Mouse (Mus musculus) intestine, postnatal 0 days (tissue): ENCODE measurements around the gene Hdgf. TPM values are rescaled to one million over a fixed set of nuclear protein-coding genes. Genes with fewer than 3 reads are reported as not detected.

Experiments
- ATAC-seq: fragments of 200-750 bp; cut with Nextera tagmentation; 2 replicates; pipeline ENCODE4 v1.8.0; 2017; ENCODE audit warnings: mild to moderate bottlenecking, moderate TSS enrichment, moderate library complexity
- H3K27ac ChIP-seq: fragments of 300-500 bp; sonication (generic); 2 replicates; pipeline ENCODE4 v1.5.1; 2014; ENCODE audit warnings: mild to moderate bottlenecking, low read depth, low read length, moderate library complexity
- H3K27me3 ChIP-seq: fragments of 300-500 bp; sonication (generic); replicated peaks from 2 replicates; pipeline ENCODE4 v1.6.1; 2014; ENCODE audit warnings: low read length, mixed read lengths; ENCODE audit not compliant: control insufficient read depth, insufficient read depth
- H3K36me3 ChIP-seq: fragments of 300-500 bp; sonication (generic); 2 replicates; pipeline ENCODE4 v1.6.1; 2014; ENCODE audit warnings: mild to moderate bottlenecking, moderate library complexity; ENCODE audit not compliant: control insufficient read depth, insufficient read depth
- H3K4me1 ChIP-seq: fragments of 300-500 bp; sonication (generic); replicated peaks from 2 replicates; pipeline ENCODE4 v1.6.1; 2014; ENCODE audit warnings: antibody characterized with exemption, low read length, mixed read lengths; ENCODE audit not compliant: control insufficient read depth, insufficient read depth
- H3K4me2 ChIP-seq: fragments of 300-500 bp; sonication (generic); replicated peaks from 2 replicates; pipeline ENCODE4 v1.6.1; 2014; ENCODE audit warnings: low read depth, mild to moderate bottlenecking, moderate library complexity
- H3K4me3 ChIP-seq: fragments of 300-500 bp; sonication (generic); 2 replicates; pipeline ENCODE4 v1.5.1; 2014; ENCODE audit warnings: low read depth, low read length
- H3K9ac ChIP-seq: fragments of 300-500 bp; sonication (generic); 2 replicates; pipeline ENCODE4 v1.6.1; 2014; ENCODE audit warnings: mild to moderate bottlenecking, low read depth, low read length
- H3K9me3 ChIP-seq: fragments of 300-500 bp; sonication (generic); 2 replicates; pipeline ENCODE4 v1.6.1; 2016; ENCODE audit warnings: mixed run types; ENCODE audit not compliant: control insufficient read depth
- CTCF ChIP-seq: sonication (generic); IDR thresholded peaks from 2 replicates; pipeline ENCODE4 v1.5.1; 2016; ENCODE audit warnings: low read depth, mild to moderate bottlenecking, control low read depth, antibody characterized with exemption, moderate library complexity
- WGBS: fragments of 180-500 bp; shearing (Covaris S2); extraction: QIAGEN DNeasy Blood & Tissue Kit; methylation state at CpG from one replicate; pipeline ENCODE4 v1.1.7; 2014; 5-methylcytosine and 5-hydroxymethylcytosine counted together
- polyA plus RNA-seq: library from polyadenylated mRNA; unstranded; fragments of >200 nt; fragmentation: Nextera tagmentation; extraction: Ambion mirVana; gene quantifications from 2 replicates; pipeline ENCODE4 v1.2.1, GENCODE M21; 2015

Gene Hdgf
- polyA plus RNA-seq, 1 experiment from 2014 or later = 93.8 TPM

GRCm38 (mm10) chr3:87913491-87913890, 7.4 kb downstream of the Hdgf start:
- ATAC-seq = no peak
- Histone ChIP-seq H3K4me3 (no peak overlapping the region), H3K36me3 (peaks cover 42% of the 10 kb centered on the region), H3K4me1 (peaks cover 7% of the 10 kb centered on the region), H3K4me2 (no peak overlapping the region), H3K27ac (no peak overlapping the region), H3K27me3 (no peaks in the 10 kb centered on the region), H3K9me3 (no peaks in the 10 kb centered on the region), H3K9ac (no peak overlapping the region)
- TF ChIP-seq CTCF = no peak
- WGBS = 88% methylated on average over 7 of the region's 7 CpGs

GRCm38 (mm10) chr3:87913891-87914290, 7.8 kb downstream of the Hdgf start:
- Histone ChIP-seq H3K4me3 (no peak overlapping the region), H3K9ac (no peak overlapping the region), H3K27ac (no peak overlapping the region), H3K4me1 (peaks cover 5% of the 10 kb centered on the region), H3K27me3 (no peaks in the 10 kb centered on the region), H3K4me2 (no peak overlapping the region), H3K9me3 (no peaks in the 10 kb centered on the region), H3K36me3 (peaks cover 42% of the 10 kb centered on the region)
- no peak for ATAC-seq
- no peak for TF ChIP-seq CTCF
- 96% methylated on average over 10 of the region's 10 CpGs for WGBS

- Histone ChIP-seq H3K4me2 (no peak overlapping the region), H3K9me3 (no peaks in the 10 kb centered on the region), H3K4me1 (no peaks in the 10 kb centered on the region), H3K36me3 (peaks cover 47% of the 10 kb centered on the region), H3K27ac (no peak overlapping the region), H3K4me3 (no peak overlapping the region), H3K27me3 (no peaks in the 10 kb centered on the region), H3K9ac (no peak overlapping the region)
- WGBS = 91% methylated on average over 1 of the region's 1 CpGs
- TF ChIP-seq CTCF = 0 out of 2 replicates have a peak, but pooled peaks have one; percentile 5
- no peak for ATAC-seq
Observed at GRCm38 (mm10) chr3:87916990-87917389, 10.9 kb downstream of the Hdgf start.

DNA sequence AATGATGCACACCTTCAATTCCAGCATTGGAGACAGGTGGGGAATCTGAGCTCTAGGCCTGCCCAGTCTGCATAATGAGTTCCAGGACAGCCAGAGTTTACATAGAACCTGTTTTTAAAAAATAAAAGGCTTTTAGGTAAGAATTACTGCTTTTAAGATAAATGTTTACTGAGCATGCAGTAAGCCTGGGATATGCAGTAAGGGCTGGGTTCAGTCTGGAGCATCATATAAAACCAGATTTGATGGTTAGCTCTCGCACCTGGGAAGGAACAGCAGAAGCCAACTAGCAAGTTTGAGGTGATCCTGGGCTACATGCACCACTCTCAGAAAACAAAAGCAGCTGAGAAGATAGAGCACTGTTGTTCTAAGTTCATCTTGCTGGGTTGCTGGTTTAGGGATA, 12.4 kb downstream of the Hdgf start:
- no peak overlapping the region for H3K9ac ChIP-seq
- no peak overlapping the region for H3K27ac ChIP-seq
- no peaks in the 10 kb centered on the region for H3K9me3 ChIP-seq
- peaks cover 54% of the 10 kb centered on the region for H3K36me3 ChIP-seq
- H3K4me2 ChIP-seq = peak overlapping the region; percentile 66; the same call in 1 of the 2 replicates
- no peaks in the 10 kb centered on the region for H3K27me3 ChIP-seq
- WGBS = 96% methylated on average over 1 of the region's 1 CpGs
- H3K4me3 ChIP-seq = no peak overlapping the region
- TF ChIP-seq CTCF = no peak
- no peak for ATAC-seq
- no peaks in the 10 kb centered on the region for H3K4me1 ChIP-seq

DNA sequence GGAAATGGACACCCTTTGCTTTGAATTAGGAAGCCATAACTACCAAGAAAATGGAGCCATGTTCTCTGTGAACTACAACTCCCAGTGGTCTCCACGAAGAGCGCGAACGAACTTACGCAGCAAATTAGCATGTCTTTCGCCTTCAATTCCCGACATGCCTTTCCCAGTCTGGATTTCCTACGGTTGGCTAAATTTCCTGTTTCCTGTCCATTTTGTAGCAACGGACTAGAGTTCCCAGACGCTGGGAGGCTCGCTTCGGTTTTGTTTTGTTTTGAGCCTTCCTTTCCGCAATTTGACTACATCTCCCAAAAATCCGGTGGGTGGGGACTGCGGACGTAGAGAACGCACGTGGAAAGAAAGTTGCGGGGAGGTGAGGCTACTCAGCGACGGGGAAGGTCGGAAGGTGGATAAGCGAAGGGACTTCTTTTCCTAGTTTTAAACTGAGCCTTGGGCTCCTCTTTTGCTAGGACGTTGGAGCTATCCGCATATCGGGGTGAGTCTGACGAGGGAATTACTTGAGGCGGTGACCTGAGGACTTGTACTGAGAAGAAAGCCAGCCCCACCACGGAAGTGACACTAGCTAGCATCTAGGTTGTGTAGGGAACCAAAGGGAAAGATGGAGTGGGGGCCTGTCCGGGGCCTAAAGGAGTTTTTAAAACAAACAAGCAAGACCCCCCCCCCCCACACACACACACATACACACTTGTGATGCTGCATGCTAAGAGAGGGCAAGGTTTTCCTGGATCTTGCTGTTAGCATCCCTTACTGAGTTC, 13.4 kb downstream of the Hdgf start, which contains the start of gene Mrpl24:
Mrpl24 (plus strand) TSS at position 171 of the 773 bp plus-strand sequence.
- H3K9ac ChIP-seq = peak within 1 kb of the TSS; percentile 50
- under 1% methylated on average over 30 of the region's 30 CpGs for WGBS
- TF ChIP-seq CTCF = no peak
- H3K27me3 ChIP-seq = no peaks in the 10 kb centered on the region
- peaks cover 54% of the 10 kb centered on the region for H3K36me3 ChIP-seq
- peak within 1 kb of the TSS; percentile 73 for H3K27ac ChIP-seq
- H3K9me3 ChIP-seq = no peaks in the 10 kb centered on the region
- peak; percentile 83 for ATAC-seq
- H3K4me1 ChIP-seq = no peaks in the 10 kb centered on the region
- H3K4me2 ChIP-seq = peak within 1 kb of the TSS; percentile 66
- H3K4me3 ChIP-seq = peak within 1 kb of the TSS; percentile 55

DNA sequence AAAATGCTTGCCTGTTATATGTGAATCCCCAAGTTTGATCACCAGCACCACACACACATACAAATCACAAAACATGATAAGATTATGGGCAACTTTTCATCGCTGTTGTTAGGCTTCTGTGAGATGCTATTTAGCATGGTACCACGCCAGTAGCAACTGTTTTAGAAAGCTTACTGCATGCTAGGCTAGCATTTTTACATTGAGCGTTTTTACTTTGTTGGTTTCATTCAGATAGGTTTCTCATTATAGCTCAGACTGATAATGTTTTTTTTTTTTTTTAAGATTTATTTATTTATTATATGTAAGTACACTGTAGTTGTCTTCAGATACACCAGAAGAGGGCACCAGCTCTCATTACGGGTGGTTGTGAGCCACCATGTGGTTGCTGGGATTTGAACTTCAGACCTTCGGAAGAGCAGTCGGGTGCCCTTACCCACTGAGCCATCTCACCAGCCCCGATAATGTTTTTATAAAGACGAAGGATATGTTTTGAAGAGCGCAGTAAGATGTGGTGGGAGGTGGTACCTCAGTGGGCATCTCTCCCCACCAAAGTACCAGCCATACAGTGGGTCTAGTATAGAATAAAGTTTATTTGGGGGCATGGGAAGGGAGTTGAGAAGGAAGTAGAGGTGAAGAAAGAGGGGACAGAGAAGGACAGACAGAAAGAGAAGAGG, 14.3 kb downstream of the Hdgf start:
- no peak for ATAC-seq
- H3K36me3 ChIP-seq = peaks cover 54% of the 10 kb centered on the region
- no peaks in the 10 kb centered on the region for H3K27me3 ChIP-seq
- H3K9me3 ChIP-seq = no peaks in the 10 kb centered on the region
- H3K27ac ChIP-seq = no peak overlapping the region
- peak overlapping the region; percentile 66 for H3K4me2 ChIP-seq
- no peaks in the 10 kb centered on the region for H3K4me1 ChIP-seq
- 57% methylated on average over 9 of the region's 9 CpGs for WGBS
- no peak overlapping the region for H3K9ac ChIP-seq
- TF ChIP-seq CTCF = peak; percentile 49
- peak overlapping the region; percentile 55 for H3K4me3 ChIP-seq
